ENCODE assay signal across 21 mouse cellular contexts in genomic region chr1:37351961-37352360, GRCm38 (mm10). TPM values are rescaled to one million over a fixed set of nuclear protein-coding genes. Genes with fewer than 3 reads are reported as not detected.
DNase-seq lines count a peak whose midpoint lies in the region; ATAC-seq and TF ChIP-seq lines count a peak whose summit lies in the region.
"Had no signal": no experiment of that assay in that cellular context is flagged by ENCODE, and none has a peak within 500 bp of the region (broad histone marks: within the 10 kb centered on the region; RNA-seq: fewer than 3 reads in every experiment).

No protein-coding gene starts in this region.

- whole genome bisulfite sequencing in heart, embryonic 13.5 days = 87% methylated on average over 2 of the region's 2 CpGs
- WGBS in liver, postnatal 0 days (ENCODE audit: insufficient replicate concordance) = 70% methylated on average over 2 of the region's 2 CpGs
- WGBS in liver, embryonic 11.5 days = 75% methylated on average over 2 of the region's 2 CpGs

- peaks cover 48% of the 10 kb centered on the region for H3K4me1 ChIP-seq in heart, embryonic 13.5 days
- H3K4me1 ChIP-seq in liver, postnatal 0 days (ENCODE audit: insufficient read depth) = peaks cover 27% of the 10 kb centered on the region
- H3K4me1 ChIP-seq in liver, embryonic 11.5 days (replicated peaks; ENCODE audit: control insufficient read depth, insufficient read depth, low read length) = peaks cover 5% of the 10 kb centered on the region
- H3K4me1 ChIP-seq: embryonic facial prominence, embryonic 13.5 days had no signal

- H3K36me3 ChIP-seq in heart, embryonic 13.5 days = no peaks in the 10 kb centered on the region
- H3K36me3 ChIP-seq in liver, postnatal 0 days (replicated peaks; ENCODE audit: insufficient read depth, low read length) = no peaks in the 10 kb centered on the region
- no peaks in the 10 kb centered on the region for H3K36me3 ChIP-seq in liver, embryonic 11.5 days (ENCODE audit: control insufficient read depth, insufficient read depth, low read length)
- H3K36me3 ChIP-seq: embryonic facial prominence, embryonic 13.5 days; forebrain, embryonic 12.5 days; heart, embryonic 10.5 days; heart, embryonic 15.5 days; hindbrain, embryonic 10.5 days had no signal

- H3K9me3 ChIP-seq in heart, embryonic 13.5 days = no peaks in the 10 kb centered on the region
- H3K9me3 ChIP-seq in liver, postnatal 0 days (ENCODE audit: low read length) = no peaks in the 10 kb centered on the region
- H3K9me3 ChIP-seq in liver, embryonic 11.5 days (ENCODE audit: control insufficient read depth, low read length) = no peaks in the 10 kb centered on the region
- H3K9me3 ChIP-seq: embryonic facial prominence, embryonic 13.5 days; forebrain, embryonic 12.5 days; heart, embryonic 10.5 days; heart, embryonic 15.5 days; hindbrain, embryonic 10.5 days had no signal

- peak overlapping the region; percentile 11; the same call in 1 of the 2 replicates for H3K9ac ChIP-seq in heart, embryonic 13.5 days
- no peak overlapping the region for H3K9ac ChIP-seq in liver, postnatal 0 days (replicated peaks)
- H3K9ac ChIP-seq in liver, embryonic 11.5 days (ENCODE audit: low read depth, low read length) = no peak overlapping the region
- H3K9ac ChIP-seq: embryonic facial prominence, embryonic 13.5 days; forebrain, embryonic 12.5 days; heart, embryonic 15.5 days; hindbrain, embryonic 14.5 days had no signal

- H3K4me2 ChIP-seq in heart, embryonic 13.5 days = no peak overlapping the region
- H3K4me2 ChIP-seq in liver, postnatal 0 days (ENCODE audit: low read depth, low read length) = no peak overlapping the region
- no peak overlapping the region for H3K4me2 ChIP-seq in liver, embryonic 11.5 days
- H3K4me2 ChIP-seq: embryonic facial prominence, embryonic 13.5 days; forebrain, embryonic 12.5 days; heart, embryonic 15.5 days; hindbrain, embryonic 14.5 days had no signal

- ATAC-seq in heart, embryonic 13.5 days (ENCODE audit: extremely low read depth, insufficient number of reproducible peaks, low FRiP score, low TSS enrichment) = no peak
- ATAC-seq in liver, postnatal 0 days = no peak
- no peak for ATAC-seq in liver, embryonic 11.5 days (replicated peaks; ENCODE audit: low FRiP score)
- ATAC-seq: forebrain, embryonic 16.5 days; inflammation-experienced regulatory T-cells, adult 6 months had no signal

- H3K4me3 ChIP-seq in heart, embryonic 13.5 days = no peak overlapping the region
- H3K4me3 ChIP-seq in liver, postnatal 0 days (ENCODE audit: low read depth, low read length) = no peak overlapping the region
- no peak overlapping the region for H3K4me3 ChIP-seq in liver, embryonic 11.5 days (ENCODE audit: low read depth, low read length)
- H3K4me3 ChIP-seq: embryonic facial prominence, embryonic 13.5 days; forebrain, embryonic 12.5 days; heart, embryonic 10.5 days; heart, embryonic 15.5 days; hindbrain, embryonic 10.5 days had no signal

- TF ChIP-seq EP300 in liver, postnatal 0 days (IDR thresholded peaks at IDR 0.05; ENCODE audit: low read depth) = no peak

- intact Hi-C loops in heart, postnatal 25 days (cut with DNase I) = no loop called here

- no peaks in the 10 kb centered on the region for H3K27me3 ChIP-seq in heart, embryonic 13.5 days (replicated peaks)
- no peaks in the 10 kb centered on the region for H3K27me3 ChIP-seq in liver, postnatal 0 days (ENCODE audit: insufficient read depth, low read length)
- H3K27me3 ChIP-seq in liver, embryonic 11.5 days (replicated peaks; ENCODE audit: control insufficient read depth, insufficient read depth, low read length) = no peaks in the 10 kb centered on the region
- H3K27me3 ChIP-seq: embryonic facial prominence, embryonic 13.5 days; forebrain, embryonic 12.5 days; heart, embryonic 15.5 days had no signal

- no peak for TF ChIP-seq CTCF in liver, postnatal 0 days (IDR thresholded peaks at IDR 0.05; ENCODE audit: low read depth)

- peak overlapping the region; percentile 53 for H3K27ac ChIP-seq in heart, embryonic 13.5 days (replicated peaks)
- H3K27ac ChIP-seq in liver, postnatal 0 days (ENCODE audit: low read depth) = peak overlapping the region; percentile 68
- H3K27ac ChIP-seq in liver, embryonic 11.5 days (ENCODE audit: low read depth, low read length) = no peak overlapping the region
- H3K27ac ChIP-seq: embryonic facial prominence, embryonic 13.5 days; forebrain, embryonic 12.5 days; heart, embryonic 10.5 days; hindbrain, embryonic 10.5 days; hindbrain, embryonic 14.5 days had no signal

- DNase-seq in heart, postnatal 25 days (ENCODE audit: low spot score) = no peak
- no peak for DNase-seq in liver, postnatal 0 days
- no peak for DNase-seq in liver, embryonic 11.5 days (ENCODE audit: low spot score)
- peak; percentile 48 for DNase-seq in right cerebral cortex, adult 18-20 months
- DNase-seq in right cerebral cortex, adult 2 months (ENCODE audit: low spot score in 2 of 2) = no peak
- DNase-seq: adrenal gland, adult 2 months; adrenal gland, postnatal 25 days; cerebellum, adult 11 months; cerebellum, adult 8-10 months; gastrocnemius, postnatal 10 days; heart, adult 18-20 months; heart, postnatal 14 days had no signal

RNA-seq across cellular contexts. Expression of gene Inpp4a, which starts 52.3 kb away (rescaled TPM):
- 14.7 and 14.8 TPM in 2 replicates for polyA plus RNA-seq in heart, embryonic 13.5 days (2015; fragmentation: Nextera tagmentation; extraction: Ambion mirVana)
- 10 to 100 TPM; 17.6 to 17.8 TPM for total RNA-seq in heart, postnatal 25 days (2021)
- polyA plus RNA-seq in liver, postnatal 0 days (2015; fragmentation: Nextera tagmentation; extraction: Ambion mirVana) = 5.0 and 6.7 TPM in 2 replicates
- polyA plus RNA-seq in liver, embryonic 11.5 days (2014; fragmentation: Nextera tagmentation; extraction: Ambion mirVana) = 6.0 and 6.8 TPM in 2 replicates
